Mouse (Mus musculus): ENCODE measurements at regions not wholly inside any gene's neighbourhood (a gene's known extent, or its start where the extent isn't known, plus 50 kb on each side); places are given as distances from the start of the nearest gene placed in this dataset.

DNA sequence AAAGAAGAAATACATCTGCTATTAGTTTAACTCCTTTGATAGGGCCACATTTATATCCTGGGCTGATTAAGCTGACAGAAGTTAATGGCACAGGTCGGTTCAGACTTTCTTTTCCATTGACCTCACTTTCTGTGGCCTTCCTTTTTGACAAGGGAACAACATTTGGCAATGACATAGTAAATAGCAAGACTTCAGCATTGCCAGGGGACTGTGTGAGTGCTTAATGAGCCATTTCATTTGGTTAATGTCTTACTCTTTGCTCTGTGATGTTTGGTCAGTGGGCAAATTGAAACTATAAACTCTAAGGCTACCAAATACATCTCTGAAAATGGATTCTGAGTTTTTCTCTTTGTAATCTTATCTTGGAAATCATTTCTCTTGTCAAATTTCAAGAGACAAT is 1405.9 kb downstream of the Nxph1 start:
- no peak for DNase-seq (ENCODE audit: low spot score in 2 of 2)
- Histone ChIP-seq H3K27ac (no peak overlapping the region), H3K4me3 (no peak overlapping the region)
- no peak for TF ChIP-seq CTCF (conservative IDR thresholded peaks at IDR 0.05)

DNA sequence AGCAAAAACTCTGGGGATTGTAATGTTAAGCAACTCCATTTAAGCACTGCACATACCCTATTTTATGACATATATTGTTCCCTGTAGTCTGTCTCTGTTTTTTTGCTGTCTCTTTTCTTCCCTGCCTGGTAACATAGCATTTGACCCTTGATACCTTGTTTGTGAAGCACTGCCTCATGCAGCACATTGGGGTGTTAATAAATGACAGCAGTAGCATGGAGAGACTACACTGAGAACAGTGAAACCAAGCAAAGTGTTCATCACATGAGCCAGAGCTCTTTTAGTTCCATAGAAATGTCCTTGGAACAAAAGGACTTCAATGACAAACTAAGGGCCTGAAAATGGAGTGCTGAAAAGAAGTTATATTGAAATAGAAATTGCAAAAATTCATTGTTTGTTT is 1416.9 kb downstream of the Nxph1 start:
- no peak overlapping the region for H3K4me3 ChIP-seq
- H3K27ac ChIP-seq, result no peak overlapping the region
- TF ChIP-seq CTCF (conservative IDR thresholded peaks at IDR 0.05), result no peak
- no peak for DNase-seq (ENCODE audit: low spot score in 2 of 2)

DNA sequence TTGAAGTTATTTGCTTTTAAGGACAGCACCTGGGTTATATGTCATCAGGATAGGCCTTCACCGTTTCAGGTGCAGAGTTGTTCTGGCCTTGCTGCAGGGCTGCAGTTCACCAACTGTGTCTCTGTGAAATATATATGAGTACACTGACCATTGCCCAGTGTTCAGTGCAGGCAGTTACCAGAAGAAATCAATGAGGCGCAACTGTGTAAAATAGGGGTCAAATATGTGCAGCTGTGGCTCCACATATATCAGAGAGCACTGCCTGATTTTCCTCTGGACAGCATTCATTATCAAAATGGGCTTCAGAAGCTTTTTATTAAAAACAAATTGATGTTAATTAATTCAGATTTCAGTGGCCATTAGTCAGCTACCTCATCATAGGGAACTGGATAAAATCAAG is 1426.2 kb downstream of the Nxph1 start:
- no peak for DNase-seq (ENCODE audit: low spot score in 2 of 2)
- H3K27ac ChIP-seq, result no peak overlapping the region
- TF ChIP-seq CTCF (conservative IDR thresholded peaks at IDR 0.05), result no peak
- H3K4me3 ChIP-seq, result no peak overlapping the region

DNA sequence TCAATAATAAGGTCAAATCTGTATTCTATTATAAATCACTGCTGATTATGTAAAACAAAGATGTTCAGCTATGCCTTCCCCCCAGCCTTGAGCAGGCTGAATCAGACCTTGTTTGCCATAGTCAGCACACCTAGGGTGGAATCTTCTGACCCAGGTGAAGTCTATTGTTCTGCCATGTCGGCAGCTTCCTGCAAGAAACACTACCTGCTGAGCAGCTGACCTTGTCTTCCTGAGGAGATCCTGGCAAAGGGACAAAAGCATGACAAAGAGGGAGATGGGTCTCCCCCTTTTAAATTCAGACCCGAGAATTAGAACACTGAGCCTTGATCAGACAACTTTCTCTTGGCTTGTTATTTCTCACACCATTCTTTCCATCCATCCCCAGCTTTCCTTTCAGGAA is 1476.4 kb downstream of the Nxph1 start:
- no peak for DNase-seq (ENCODE audit: low spot score in 2 of 2)
- H3K27ac ChIP-seq, result no peak overlapping the region
- no peak for TF ChIP-seq CTCF (conservative IDR thresholded peaks at IDR 0.05)
- H3K4me3 ChIP-seq, result no peak overlapping the region

DNA sequence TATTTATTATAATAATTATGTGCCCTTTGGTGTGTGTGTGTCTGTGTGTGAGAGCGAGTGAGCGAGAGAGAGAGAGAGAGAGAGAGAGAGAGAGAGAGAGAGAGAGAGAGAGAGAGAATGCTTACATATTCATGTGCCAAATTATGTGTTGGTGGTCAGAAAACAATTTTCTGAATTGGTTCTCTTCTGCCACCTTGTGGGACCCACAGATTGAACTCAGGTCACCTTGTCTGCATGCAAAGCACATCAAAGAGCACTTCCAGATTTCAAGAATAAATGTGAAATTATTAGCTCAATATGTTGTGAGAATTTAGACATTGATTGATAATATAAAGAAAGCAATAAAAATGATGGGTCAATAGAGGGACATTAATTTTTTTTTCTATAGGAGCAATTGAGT is 1477.3 kb downstream of the Nxph1 start:
- Histone ChIP-seq H3K4me3 (no peak overlapping the region), H3K27ac (no peak overlapping the region)
- DNase-seq (ENCODE audit: low spot score in 2 of 2), result no peak
- TF ChIP-seq CTCF (conservative IDR thresholded peaks at IDR 0.05), result peak; percentile 20; the same call in 1 of the 2 replicates

DNA sequence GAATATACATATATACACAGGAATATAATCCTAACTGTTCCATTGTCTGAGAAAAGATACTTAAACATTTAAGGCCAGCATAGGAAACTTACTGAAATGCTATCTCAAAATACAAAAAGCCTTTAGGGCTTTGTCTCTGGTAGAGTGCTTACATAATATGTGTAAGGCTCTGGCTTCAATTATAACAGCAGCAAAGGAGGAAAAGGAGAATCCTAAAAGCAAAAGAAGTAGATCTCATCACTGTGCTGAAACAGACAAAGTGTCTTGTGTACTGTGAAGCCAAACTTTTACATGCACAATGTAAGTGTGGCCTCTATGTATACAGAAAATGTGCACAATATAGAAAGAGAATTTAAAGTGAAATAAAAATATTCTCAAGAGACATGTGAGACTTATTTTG is 1464.1 kb downstream of the Ndufa4 start:
- no peak for DNase-seq (ENCODE audit: low spot score in 2 of 2)
- no peak for TF ChIP-seq CTCF (conservative IDR thresholded peaks at IDR 0.05)
- Histone ChIP-seq H3K4me3 (no peak overlapping the region), H3K27ac (no peak overlapping the region)

DNA sequence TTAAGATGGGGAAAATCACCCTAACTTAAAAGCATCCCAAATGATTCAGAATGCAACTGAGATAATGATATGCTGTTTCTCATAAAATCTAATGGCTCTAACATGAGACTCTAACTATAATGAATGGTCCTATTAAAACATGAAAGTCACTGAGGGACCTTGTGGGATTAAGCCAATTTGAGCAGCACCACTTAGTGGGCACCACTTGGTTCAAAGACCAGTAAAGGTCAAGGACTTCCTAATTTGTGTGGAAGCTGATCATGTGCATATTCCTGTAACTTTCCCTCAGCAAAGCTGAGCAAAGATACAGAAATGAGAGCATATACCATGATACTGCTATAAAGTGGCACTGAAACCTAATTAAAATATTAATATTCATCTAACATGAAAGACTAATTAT is 1451.3 kb downstream of the Ndufa4 start:
- no peak overlapping the region for H3K27ac ChIP-seq
- no peak for TF ChIP-seq CTCF (conservative IDR thresholded peaks at IDR 0.05)
- no peak for DNase-seq (ENCODE audit: low spot score in 2 of 2)
- no peak overlapping the region for H3K4me3 ChIP-seq

DNA sequence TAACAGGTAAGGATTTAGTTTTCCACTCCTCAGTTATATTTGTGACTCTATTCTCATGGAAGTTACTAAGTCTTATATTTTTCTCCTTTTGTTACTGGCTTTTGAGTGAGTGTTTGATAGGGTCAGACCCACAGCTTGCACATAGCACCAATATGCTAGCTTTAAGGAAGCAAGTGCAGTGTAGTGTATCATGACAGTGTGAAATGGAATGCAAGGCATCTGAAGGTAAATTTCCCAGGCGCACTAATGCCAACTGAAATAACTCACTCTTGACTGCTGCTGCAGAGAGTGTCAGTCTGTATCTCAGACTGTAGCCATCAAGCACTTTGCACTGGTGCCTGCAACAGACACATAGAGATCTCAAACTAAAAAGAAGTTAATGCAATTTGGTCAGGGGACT is 1438.3 kb downstream of the Ndufa4 start:
- no peak for DNase-seq (ENCODE audit: low spot score in 2 of 2)
- H3K4me3 ChIP-seq, result no peak overlapping the region
- no peak for TF ChIP-seq CTCF (conservative IDR thresholded peaks at IDR 0.05)
- no peak overlapping the region for H3K27ac ChIP-seq
